Mouse (Mus musculus) adrenal gland (tissue): ENCODE results near the gene Myrfl.

Source experiments
- intact Hi-C: fragments of 180-260 bp; cut with DNase I; formaldehyde crosslinking; loops from one replicate; pipeline ENCODE4 v1.15.1; 2025

The Myrfl gene

GRCm38 (mm10) chr10:116759816-116760215 is 136.9 kb downstream of the Myrfl start:
- intact Hi-C loops = no loop called here

- intact Hi-C loops = no loop called here
Measured at GRCm38 (mm10) chr10:116755881-116756581, 140.7 kb downstream of the Myrfl start.

- intact Hi-C loops = no loop called here
Measured at GRCm38 (mm10) chr10:116754940-116755339, 141.8 kb downstream of the Myrfl start.

GRCm38 (mm10) chr10:116750895-116751294 is 145.8 kb downstream of the Myrfl start:
- intact Hi-C loops = no loop called here

- intact Hi-C loops = no loop called here
Measured at GRCm38 (mm10) chr10:116750062-116750461, 146.7 kb downstream of the Myrfl start.

DNA sequence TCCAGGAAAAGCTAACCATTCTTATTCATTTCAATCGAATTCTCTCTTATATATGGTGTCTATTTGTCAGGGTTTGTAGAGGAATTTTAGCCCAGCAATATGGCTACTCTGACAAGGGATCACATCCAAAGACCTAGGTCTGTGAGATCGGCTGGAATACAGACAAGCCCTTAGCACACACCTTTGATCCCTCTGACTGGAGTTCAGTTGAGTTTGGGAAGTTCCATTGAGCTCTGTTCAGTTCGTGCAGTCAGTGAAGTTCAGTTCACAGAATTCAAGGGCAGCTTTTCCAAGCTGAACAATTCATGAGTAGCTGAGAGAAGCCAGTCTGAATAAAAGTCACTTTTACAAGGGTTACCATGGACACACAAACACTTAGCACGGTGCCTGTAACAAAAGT is 148.0 kb downstream of the Myrfl start:
- intact Hi-C loops = no loop called here

GRCm38 (mm10) chr10:116746281-116747011 is 150.3 kb downstream of the Myrfl start:
- intact Hi-C loops = no loop called here

- intact Hi-C loops = no loop called here
Measured at GRCm38 (mm10) chr10:116742696-116743095, 154.0 kb downstream of the Myrfl start.

- intact Hi-C loops = no loop called here
Measured at GRCm38 (mm10) chr10:116742189-116742588, 154.5 kb downstream of the Myrfl start.

- intact Hi-C loops = no loop called here
Measured at GRCm38 (mm10) chr10:116741343-116741742, 155.4 kb downstream of the Myrfl start.

DNA sequence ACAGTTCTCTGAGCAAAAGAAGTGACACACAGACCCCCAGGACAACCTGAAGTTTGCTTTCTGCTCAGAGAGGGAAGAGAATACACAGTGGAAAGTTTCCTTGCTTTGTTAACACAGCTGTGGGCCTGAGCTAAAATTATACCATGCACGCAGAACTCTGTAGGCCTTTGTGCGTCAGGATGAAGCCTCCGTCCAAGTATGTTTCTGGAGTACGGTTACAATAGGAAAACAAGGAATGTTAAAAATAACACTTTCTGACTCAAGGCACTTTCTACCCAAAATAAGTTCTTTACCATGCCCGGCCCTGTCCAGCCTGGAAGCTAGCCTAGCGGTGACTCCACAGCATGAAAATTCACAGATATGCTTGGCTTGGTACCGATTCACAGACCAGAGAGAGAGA is 156.6 kb downstream of the Myrfl start:
- intact Hi-C loops = no loop called here

DNA sequence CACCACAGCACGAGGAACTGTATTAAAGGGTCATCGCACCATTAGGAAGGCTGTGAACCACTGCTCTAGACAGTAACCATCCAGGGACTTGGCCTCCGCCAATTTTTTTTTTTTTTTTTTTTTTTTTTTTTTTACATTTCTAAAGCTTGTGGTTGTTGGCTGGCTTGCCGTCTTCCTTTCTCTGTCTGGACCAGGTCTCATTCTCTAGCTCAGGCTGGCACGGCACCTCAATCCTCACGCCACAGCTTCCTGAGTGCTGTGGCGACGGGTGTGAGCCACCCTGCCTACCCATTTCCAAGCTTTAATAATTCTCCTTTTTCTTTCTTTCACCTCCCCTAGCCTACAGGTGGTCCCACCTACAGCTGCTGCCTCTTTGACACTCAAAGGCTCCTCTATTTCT is 158.2 kb downstream of the Myrfl start:
- intact Hi-C loops = no loop called here

- intact Hi-C loops = no loop called here
Measured at GRCm38 (mm10) chr10:116735607-116736006, 161.1 kb downstream of the Myrfl start.

- intact Hi-C loops = no loop called here
Measured at GRCm38 (mm10) chr10:116733651-116734050, 163.1 kb downstream of the Myrfl start.

DNA sequence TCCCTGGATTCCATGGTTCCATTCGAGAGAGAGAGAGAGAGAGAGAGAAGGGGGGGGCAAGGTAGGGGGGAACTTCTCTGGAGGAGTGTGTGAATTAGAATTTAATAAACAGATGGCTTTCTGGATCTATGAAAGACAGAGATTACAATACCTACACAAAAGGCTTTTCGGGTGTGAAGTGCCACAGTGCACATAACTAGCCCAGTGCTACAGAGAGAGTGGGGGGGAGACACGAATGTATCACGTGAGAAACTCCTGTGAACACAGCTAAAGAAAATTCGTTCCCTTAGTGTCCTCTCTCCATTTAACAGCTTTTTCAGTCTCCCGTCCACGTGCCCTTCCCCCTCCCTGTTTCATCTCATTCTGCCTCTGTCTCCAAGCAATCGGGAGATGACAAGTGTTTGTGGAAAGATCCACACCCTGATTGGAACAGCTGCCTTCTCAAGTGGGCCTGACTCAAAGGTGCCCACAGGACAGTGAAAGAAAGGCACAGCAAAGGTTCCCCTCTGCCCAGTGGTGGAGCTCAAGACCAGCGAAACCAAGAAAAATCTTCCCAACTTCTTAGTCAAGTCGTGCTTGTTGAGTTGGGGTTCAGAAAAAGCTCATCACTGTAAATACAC is 166.6 kb downstream of the Myrfl start:
- intact Hi-C loops = no loop called here

- intact Hi-C loops = no loop called here
Measured at GRCm38 (mm10) chr10:116728860-116729259, 167.9 kb downstream of the Myrfl start.

- intact Hi-C loops = no loop called here
Measured at GRCm38 (mm10) chr10:116727702-116728298, 168.9 kb downstream of the Myrfl start.
